In the genomic region with DNA sequence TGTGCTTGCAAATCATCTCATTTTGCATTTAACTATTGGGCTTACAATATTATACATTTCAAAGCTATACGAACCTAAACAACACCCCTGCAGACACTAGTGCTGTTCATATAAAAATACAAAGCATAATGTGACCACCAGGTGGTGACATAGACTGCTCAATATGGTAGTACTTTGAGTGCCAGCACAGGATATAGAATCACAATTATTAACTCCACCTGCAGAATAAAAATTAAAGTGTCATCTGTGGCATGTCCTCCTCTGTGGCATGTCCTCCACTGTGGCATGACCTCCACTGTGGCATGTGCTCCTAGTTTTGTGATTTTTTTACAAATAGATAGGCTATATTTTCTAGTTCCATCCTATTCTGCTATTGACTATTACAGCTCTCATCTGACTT, we compare ENCODE assay signal across 8 mouse cellular contexts.
A peak's percentile ranks its signal among the peaks of the same experiment; 100 is the strongest.
DNase-seq lines count a peak whose midpoint lies in the region; ATAC-seq and TF ChIP-seq lines count a peak whose summit lies in the region.

No protein-coding gene starts in this region.

- H3K9me3 ChIP-seq in liver, embryonic 12.5 days (replicated peaks), result no peaks in the 10 kb centered on the region
- H3K9me3 ChIP-seq in intestine, embryonic 16.5 days (ENCODE audit: control insufficient read depth, low read length), result no peaks in the 10 kb centered on the region

- no peaks in the 10 kb centered on the region for H3K79me2 ChIP-seq in liver, adult 2 months (ENCODE audit: control insufficient read depth, insufficient read depth, low read length)

- H3K36me3 ChIP-seq in liver, adult 2 months (ENCODE audit: control insufficient read depth, insufficient read depth, low read length), result no peaks in the 10 kb centered on the region
- no peaks in the 10 kb centered on the region for H3K36me3 ChIP-seq in liver, embryonic 12.5 days
- H3K36me3 ChIP-seq in intestine, embryonic 16.5 days (ENCODE audit: control insufficient read depth, insufficient read depth, low read length), result no peaks in the 10 kb centered on the region

- H3K27me3 ChIP-seq in liver, adult 2 months (ENCODE audit: control insufficient read depth, insufficient read depth, low read length), result no peaks in the 10 kb centered on the region
- no peaks in the 10 kb centered on the region for H3K27me3 ChIP-seq in liver, embryonic 12.5 days (replicated peaks)
- no peaks in the 10 kb centered on the region for H3K27me3 ChIP-seq in intestine, embryonic 16.5 days (replicated peaks; ENCODE audit: control insufficient read depth, insufficient read depth, low read length)

- 44% methylated on average over 1 of the region's 1 CpGs for WGBS in liver, adult 2 months
- 57% methylated on average over 1 of the region's 1 CpGs for WGBS in liver, embryonic 12.5 days (ENCODE audit: insufficient replicate concordance)
- WGBS in intestine, embryonic 16.5 days, result 71% methylated on average over 1 of the region's 1 CpGs

- no peak overlapping the region for H3K4me2 ChIP-seq in liver, embryonic 12.5 days
- no peak overlapping the region for H3K4me2 ChIP-seq in intestine, embryonic 16.5 days (ENCODE audit: low read depth, low read length)

- H3K27ac ChIP-seq in liver, adult 2 months (replicated peaks; ENCODE audit: insufficient read depth, low read depth, low read length), result no peak overlapping the region
- H3K27ac ChIP-seq in liver, embryonic 12.5 days, result no peak overlapping the region
- H3K27ac ChIP-seq in intestine, embryonic 16.5 days (ENCODE audit: low read length), result no peak overlapping the region

- no peaks in the 10 kb centered on the region for H3K4me1 ChIP-seq in liver, adult 2 months (ENCODE audit: control insufficient read depth, insufficient read depth, low read length)
- H3K4me1 ChIP-seq in liver, embryonic 12.5 days, result no peaks in the 10 kb centered on the region
- H3K4me1 ChIP-seq in intestine, embryonic 16.5 days (ENCODE audit: control insufficient read depth, insufficient read depth, low read length), result no peaks in the 10 kb centered on the region

- no peak for ATAC-seq in liver, embryonic 12.5 days
- peak; percentile 53 for ATAC-seq in intestine, embryonic 16.5 days
- ATAC-seq in megakaryocyte-erythroid progenitor cell, adult 5-6 weeks (replicated peaks; ENCODE audit: low FRiP score, low TSS enrichment, poor library complexity, severe bottlenecking), result peak; percentile 87

- peak; percentile 7 for DNase-seq in adrenal gland, adult 2 months
- DNase-seq in adrenal gland, postnatal 25 days, result no peak
- peak; percentile 46 for DNase-seq in liver, adult 2 months (ENCODE audit: extremely low read depth, low read depth, low spot score)
- DNase-seq in c-Kit-positive CD71-positive TER-119-negative erythroid progenitor cells, embryonic 14.5 days (ENCODE audit: low read depth), result peak; percentile 6
- DNase-seq in c-Kit-positive CD71-positive TER-119-positive erythroid progenitor cells, embryonic 14.5 days (ENCODE audit: low spot score), result no peak

- H3K4me3 ChIP-seq in liver, adult 2 months (ENCODE audit: insufficient read depth, low read depth, low read length), result no peak overlapping the region
- no peak overlapping the region for H3K4me3 ChIP-seq in liver, embryonic 12.5 days
- H3K4me3 ChIP-seq in intestine, embryonic 16.5 days (ENCODE audit: low read length), result no peak overlapping the region

- TF ChIP-seq CTCF in liver, adult 2 months (IDR thresholded peaks at IDR 0.05; ENCODE audit: low read depth, low read length), result peak; percentile 48

- no peak overlapping the region for H3K9ac ChIP-seq in liver, adult 2 months (ENCODE audit: low read depth, low read length)
- no peak overlapping the region for H3K9ac ChIP-seq in liver, embryonic 12.5 days
- no peak overlapping the region for H3K9ac ChIP-seq in intestine, embryonic 16.5 days (ENCODE audit: low read depth, low read length)

- TF ChIP-seq POLR2A in liver, adult 2 months (IDR thresholded peaks at IDR 0.05; ENCODE audit: extremely low read depth, insufficient read depth, low read length), result no peak

Comparison
In these comparisons a context has a peak if more than half of its experiments do, and no peak if none do; other contexts are left out.
1. DNase-seq: peak in adrenal gland, adult 2 months (single experiment), liver, adult 2 months (single experiment) and c-Kit-positive CD71-positive TER-119-negative erythroid progenitor cells, embryonic 14.5 days (single experiment); none in adrenal gland, postnatal 25 days (single experiment) and c-Kit-positive CD71-positive TER-119-positive erythroid progenitor cells, embryonic 14.5 days (single experiment).